Mouse (Mus musculus): ENCODE measurements around the gene Unc5b. TPM values are rescaled to one million over a fixed set of nuclear protein-coding genes. Genes with fewer than 3 reads are reported as not detected.

Gene Unc5b
- total RNA-seq, 1 experiment from 2014 or later, result not detected

GRCm38 (mm10) chr10:60801898-60802412 lies 29.4 kb downstream of the Unc5b start:
- ATAC-seq (replicated peaks; ENCODE audit: low read depth, poor library complexity, severe bottlenecking), result no peak

GRCm38 (mm10) chr10:60801168-60801897 lies 30.0 kb downstream of the Unc5b start:
- no peak for ATAC-seq (replicated peaks; ENCODE audit: low read depth, poor library complexity, severe bottlenecking)

- ATAC-seq (replicated peaks; ENCODE audit: low read depth, poor library complexity, severe bottlenecking), result no peak
Observed at GRCm38 (mm10) chr10:60800295-60801167, 30.9 kb downstream of the Unc5b start.

GRCm38 (mm10) chr10:60797682-60798422 lies 33.5 kb downstream of the Unc5b start:
- no peak for ATAC-seq (replicated peaks; ENCODE audit: low read depth, poor library complexity, severe bottlenecking)

DNA sequence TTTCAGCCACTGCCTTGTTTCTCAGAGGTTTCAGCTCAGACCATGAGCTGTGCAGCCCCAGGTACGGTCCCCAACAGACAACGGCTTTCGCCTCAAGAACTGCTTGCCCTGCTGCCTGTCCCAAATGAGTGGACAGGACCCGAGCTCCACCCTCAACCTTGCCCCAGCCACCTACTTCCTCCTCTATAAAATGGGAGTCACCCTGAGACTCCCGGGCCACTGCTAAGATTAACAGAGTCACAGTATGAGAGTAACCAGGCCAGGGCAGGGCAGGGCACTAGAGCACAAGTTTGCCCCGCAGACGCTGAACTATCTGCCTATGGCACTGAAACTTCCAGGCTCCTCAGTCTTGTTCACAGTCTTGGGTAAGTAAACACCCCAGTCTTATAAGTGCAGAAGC lies 34.9 kb downstream of the Unc5b start:
- no peak for ATAC-seq (replicated peaks; ENCODE audit: low read depth, poor library complexity, severe bottlenecking)

DNA sequence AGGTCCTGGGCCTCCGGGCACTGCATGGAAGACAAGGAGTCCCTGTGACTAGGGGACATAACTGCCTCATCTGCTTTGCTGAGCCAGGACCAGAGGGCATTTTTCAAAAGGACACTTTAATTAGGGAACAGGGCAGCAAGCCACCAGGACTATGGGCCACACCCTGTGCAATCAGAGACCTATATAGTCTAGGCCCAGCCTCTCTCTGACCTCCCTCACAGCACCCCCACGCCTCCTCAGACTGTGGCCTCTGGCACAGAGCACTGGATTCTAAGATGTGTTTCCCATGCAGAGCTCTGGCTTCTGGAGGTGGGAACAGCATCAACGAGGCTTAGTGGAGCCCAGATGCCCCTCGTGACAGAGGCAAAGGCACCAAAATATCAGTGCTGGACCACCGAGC lies 35.4 kb downstream of the Unc5b start:
- no peak for ATAC-seq (replicated peaks; ENCODE audit: low read depth, poor library complexity, severe bottlenecking)

GRCm38 (mm10) chr10:60794792-60795191 lies 36.6 kb downstream of the Unc5b start:
- no peak for ATAC-seq (replicated peaks; ENCODE audit: low read depth, poor library complexity, severe bottlenecking)

GRCm38 (mm10) chr10:60794374-60794773 lies 37.0 kb downstream of the Unc5b start:
- no peak for ATAC-seq (replicated peaks; ENCODE audit: low read depth, poor library complexity, severe bottlenecking)

GRCm38 (mm10) chr10:60792841-60793240 lies 38.5 kb downstream of the Unc5b start:
- ATAC-seq (replicated peaks; ENCODE audit: low read depth, poor library complexity, severe bottlenecking), result no peak

DNA sequence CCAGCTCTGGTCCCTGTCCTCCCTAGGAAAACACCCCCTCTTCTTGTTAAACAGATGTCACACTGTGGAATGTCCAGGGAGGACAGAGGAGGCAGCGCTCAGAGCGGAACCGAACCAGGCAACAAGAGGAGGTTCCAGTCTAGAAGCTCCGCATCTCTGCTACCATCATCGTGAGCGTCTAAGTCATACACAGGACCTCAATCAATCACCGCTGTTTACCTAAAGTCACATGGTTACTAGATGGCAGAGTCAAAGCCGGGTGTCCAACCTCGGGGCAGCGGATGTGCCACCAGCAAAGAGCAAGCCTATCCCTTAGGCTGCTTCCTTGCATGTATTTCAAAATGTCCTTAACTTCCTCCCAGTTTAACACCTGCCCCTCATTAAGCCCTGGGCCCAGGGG lies 39.0 kb downstream of the Unc5b start:
- ATAC-seq (replicated peaks; ENCODE audit: low read depth, poor library complexity, severe bottlenecking), result no peak

- ATAC-seq (replicated peaks; ENCODE audit: low read depth, poor library complexity, severe bottlenecking), result no peak
Observed at GRCm38 (mm10) chr10:60790912-60791311, 40.5 kb downstream of the Unc5b start.

- ATAC-seq (replicated peaks; ENCODE audit: low read depth, poor library complexity, severe bottlenecking), result no peak
Observed at GRCm38 (mm10) chr10:60787303-60788074, 43.9 kb downstream of the Unc5b start.

- no peak for ATAC-seq (replicated peaks; ENCODE audit: low read depth, poor library complexity, severe bottlenecking)
Observed at GRCm38 (mm10) chr10:60783608-60784007, 47.8 kb downstream of the Unc5b start.

- peak; percentile 56 for ATAC-seq (replicated peaks; ENCODE audit: low read depth, poor library complexity, severe bottlenecking)
Observed at GRCm38 (mm10) chr10:60779628-60780027, 51.8 kb downstream of the Unc5b start.

GRCm38 (mm10) chr10:60778542-60778941 lies 52.8 kb downstream of the Unc5b start:
- ATAC-seq (replicated peaks; ENCODE audit: low read depth, poor library complexity, severe bottlenecking), result peak; percentile 55

DNA sequence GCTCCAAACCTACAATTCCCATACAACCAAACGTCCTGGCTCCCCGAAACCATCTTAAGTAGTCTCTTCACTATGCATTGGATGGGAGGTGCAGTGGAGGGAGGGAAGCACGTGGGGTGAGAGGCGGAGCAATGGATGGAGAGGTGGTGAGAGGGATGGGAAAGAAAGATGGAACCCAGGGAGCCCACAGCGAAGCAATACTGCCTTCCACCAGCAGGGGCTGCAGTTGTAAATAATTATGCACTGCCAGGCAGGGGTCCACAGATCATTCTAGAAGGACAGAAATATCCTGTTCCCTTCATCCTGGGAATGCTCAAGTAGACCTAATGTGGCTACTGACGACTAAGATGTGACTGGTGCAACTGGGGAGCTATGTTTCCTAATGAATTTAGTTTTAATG lies 55.9 kb downstream of the Unc5b start:
- ATAC-seq (replicated peaks; ENCODE audit: low read depth, poor library complexity, severe bottlenecking), result no peak; the same call in 1 of the 2 replicates

- ATAC-seq (replicated peaks; ENCODE audit: low read depth, poor library complexity, severe bottlenecking), result no peak
Observed at GRCm38 (mm10) chr10:60774616-60775015, 56.8 kb downstream of the Unc5b start.

- ATAC-seq (replicated peaks; ENCODE audit: low read depth, poor library complexity, severe bottlenecking), result no peak
Observed at GRCm38 (mm10) chr10:60770855-60771254, 60.5 kb downstream of the Unc5b start.

DNA sequence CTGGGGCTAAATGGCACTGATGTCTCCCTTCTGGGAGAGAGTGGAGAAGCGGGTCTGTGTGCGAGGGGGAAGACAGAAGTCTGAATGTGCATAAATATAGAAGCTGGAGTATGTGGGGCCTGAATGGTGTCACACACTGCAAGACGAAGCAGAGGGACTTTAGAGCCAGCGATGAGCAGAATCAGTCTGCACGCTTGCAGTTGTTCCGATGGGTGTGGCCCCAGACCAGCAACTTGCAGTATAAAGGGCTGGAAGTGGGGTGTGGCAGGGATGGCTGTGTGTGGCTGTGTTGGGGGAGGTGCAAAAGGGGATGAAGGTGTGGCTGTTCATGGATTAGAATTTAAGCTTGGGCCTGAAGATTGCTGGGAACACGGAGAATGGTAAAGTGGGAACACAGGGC lies 62.8 kb downstream of the Unc5b start:
- ATAC-seq (replicated peaks; ENCODE audit: low read depth, poor library complexity, severe bottlenecking), result no peak

DNA sequence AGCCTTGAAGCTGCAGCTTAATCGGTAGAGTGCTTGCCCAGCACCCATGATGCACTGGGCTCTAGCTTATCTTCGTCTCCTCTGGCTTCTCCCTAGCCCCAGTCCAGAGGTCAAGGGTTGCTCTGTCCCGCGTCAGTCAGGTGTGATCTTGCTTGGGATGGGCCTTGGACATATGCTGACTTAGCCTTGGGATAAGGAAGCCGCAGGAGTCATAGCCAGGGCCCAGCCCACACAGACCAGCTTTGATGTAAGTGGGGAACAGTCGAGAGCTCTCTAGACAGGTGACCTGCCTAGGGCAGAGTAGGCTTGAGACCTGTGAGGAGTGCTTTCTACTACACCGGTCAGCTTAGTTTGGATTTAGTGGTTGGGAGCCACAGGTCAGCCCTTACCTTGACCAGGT lies 64.0 kb downstream of the Unc5b start:
- no peak for ATAC-seq (replicated peaks; ENCODE audit: low read depth, poor library complexity, severe bottlenecking)
